Mouse (Mus musculus): ENCODE data around the gene Cd300a.
"Not testable (repeated sequence)": the region's sequence is repeated elsewhere in the genome, so short reads cannot be mapped to it uniquely, and the experiment has no call there.

Gene Cd300a

GRCm38 (mm10) chr11:114907567-114907966 is 17.7 kb downstream of the Cd300a start:
- no peak for DNase-seq (ENCODE audit: low read depth, low spot score)

- DNase-seq (ENCODE audit: low read depth, low spot score) = no peak
These were observed 18.2 kb downstream of the Cd300a start for GRCm38 (mm10) chr11:114908086-114908485.

DNA sequence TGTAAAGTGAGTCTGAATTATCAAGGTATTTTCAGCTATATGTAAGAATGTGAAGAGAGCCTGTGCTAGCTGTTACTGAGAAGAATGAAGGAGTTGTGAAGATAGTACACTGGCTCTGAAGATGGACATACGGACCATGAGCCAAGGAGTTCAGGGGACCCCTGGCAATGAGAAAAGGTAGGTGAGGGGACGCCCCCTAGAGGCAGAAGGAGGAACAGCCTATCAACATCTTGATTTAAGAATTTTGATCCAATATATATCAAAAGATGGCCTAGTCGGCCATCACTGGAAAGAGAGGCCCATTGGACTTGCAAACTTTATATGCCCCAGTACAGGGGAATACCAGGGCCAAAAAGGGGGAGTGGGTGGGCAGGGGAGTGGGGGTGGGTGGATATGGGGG is 19.7 kb downstream of the Cd300a start:
- DNase-seq (ENCODE audit: low read depth, low spot score) = not testable (repeated sequence)

GRCm38 (mm10) chr11:114912847-114913246 is 23.0 kb downstream of the Cd300a start:
- DNase-seq (ENCODE audit: low read depth, low spot score) = peak; percentile 39

- no peak for DNase-seq (ENCODE audit: low read depth, low spot score)
These were observed 25.1 kb downstream of the Cd300a start for GRCm38 (mm10) chr11:114914978-114915377.

GRCm38 (mm10) chr11:114917120-114917519 is 27.3 kb downstream of the Cd300a start:
- DNase-seq (ENCODE audit: low read depth, low spot score) = no peak

DNA sequence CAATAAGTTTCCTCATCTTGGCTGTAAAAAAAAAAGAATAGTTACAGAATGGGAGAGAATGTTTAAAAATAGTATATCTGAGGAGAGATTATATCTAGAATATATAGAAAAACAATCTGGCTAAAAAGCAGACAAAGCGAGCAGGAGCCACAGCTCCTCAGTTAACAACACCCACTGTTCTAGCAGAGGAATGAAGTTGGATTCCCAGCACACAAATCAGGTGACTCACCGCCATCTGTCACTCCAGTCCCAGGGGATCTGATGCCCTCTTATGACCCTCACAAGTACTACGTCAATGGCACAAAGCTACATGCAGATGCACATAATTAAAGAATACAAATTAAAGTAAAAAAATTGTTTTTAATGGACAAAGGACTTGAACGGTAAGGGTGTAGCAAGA is 32.6 kb downstream of the Cd300a start:
- no peak for DNase-seq (ENCODE audit: low read depth, low spot score)

DNA sequence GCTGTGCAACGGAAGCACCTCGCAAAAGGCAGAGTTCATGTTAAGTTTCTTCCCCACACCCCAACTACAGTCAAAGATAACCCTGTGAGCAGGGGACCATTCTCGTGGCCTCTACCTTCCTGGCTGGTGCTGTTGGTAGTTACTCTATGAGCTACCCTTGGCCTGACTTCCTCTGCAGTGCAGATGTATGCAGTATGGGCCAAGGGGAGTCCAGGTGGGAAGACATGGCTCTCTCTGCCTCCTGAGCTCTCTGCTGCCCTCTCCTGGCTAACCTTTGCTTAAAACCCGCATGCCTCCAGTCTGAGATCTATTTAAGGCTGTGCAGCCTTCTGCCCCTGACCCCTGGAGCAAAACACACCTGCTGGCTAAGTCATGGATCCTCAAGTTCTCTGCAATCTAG is 34.1 kb downstream of the Cd300a start:
- no peak for DNase-seq (ENCODE audit: low read depth, low spot score)

GRCm38 (mm10) chr11:114929581-114929980 is 39.7 kb downstream of the Cd300a start:
- no peak for DNase-seq (ENCODE audit: low read depth, low spot score)

DNA sequence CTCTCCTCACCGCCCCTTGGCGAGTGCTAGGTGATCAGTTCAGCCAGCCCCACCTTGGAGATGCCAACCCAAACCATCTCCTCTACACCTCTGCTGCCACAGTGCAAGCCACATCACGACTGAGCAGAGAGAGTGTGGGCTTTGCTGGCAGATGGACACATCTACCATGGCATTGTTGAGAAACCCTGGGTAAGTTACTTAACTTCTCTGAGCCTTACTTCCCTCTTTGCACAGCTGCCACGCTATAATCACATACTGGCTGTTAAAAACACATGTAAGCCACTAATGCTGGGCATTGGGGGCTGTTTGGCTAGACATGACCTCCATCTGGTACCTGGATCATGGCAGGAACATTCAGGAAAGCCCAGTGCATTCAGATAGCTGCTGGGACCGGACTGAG is 41.2 kb downstream of the Cd300a start:
- no peak for DNase-seq (ENCODE audit: low read depth, low spot score)

DNA sequence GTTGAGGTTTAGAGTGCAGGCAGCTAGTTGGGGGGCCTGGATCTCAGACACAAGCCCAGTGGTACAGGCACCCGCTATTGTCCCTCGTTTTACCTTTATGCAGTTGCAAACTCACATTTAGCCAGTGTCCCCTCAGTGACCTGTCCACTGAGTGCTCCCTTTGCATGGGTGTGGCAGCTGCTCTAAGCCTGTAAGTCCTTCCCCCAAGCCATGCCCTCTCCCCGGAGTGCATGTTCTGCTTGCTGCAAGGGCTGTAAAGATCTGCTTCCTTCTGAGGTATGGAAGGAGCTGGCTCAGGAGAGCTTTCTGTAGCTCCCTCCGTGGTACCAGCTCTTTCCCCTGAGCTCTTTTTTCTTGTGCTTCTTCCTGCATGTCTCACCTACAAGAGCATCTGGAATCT is 43.8 kb downstream of the Cd300a start:
- no peak for DNase-seq (ENCODE audit: low read depth, low spot score)

DNA sequence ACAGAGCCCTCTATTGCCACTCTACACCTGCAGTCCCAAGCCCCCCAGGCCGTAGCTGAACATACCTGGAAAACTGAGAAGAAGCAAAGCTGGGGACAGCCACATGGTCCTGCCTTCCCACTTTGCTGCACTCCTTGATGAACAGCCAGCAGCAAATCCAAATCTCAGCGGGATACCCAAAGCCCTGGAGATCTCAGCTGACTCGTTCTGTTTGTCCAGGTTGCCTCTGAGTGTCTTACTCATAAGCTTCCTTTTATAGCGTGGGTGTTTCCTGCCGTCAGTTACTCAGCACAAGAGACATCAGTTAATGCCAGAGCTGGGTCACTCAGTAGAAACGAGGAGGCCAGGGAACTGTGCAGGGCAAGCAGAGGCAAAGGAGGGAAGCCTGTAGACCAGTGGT is 44.3 kb downstream of the Cd300a start, which contains the start of gene Cd300lb:
TSS of gene Cd300lb (minus strand) at position 243 of the 400 bp plus-strand sequence.
- no peak for DNase-seq (ENCODE audit: low read depth, low spot score)
